Mouse (Mus musculus) heart, postnatal 25 days (tissue): ENCODE results near the gene Xpot. TPM values are rescaled to one million over a fixed set of nuclear protein-coding genes. Genes with fewer than 3 reads are reported as not detected.

Experiments used
- microRNA-seq: library from miRNA; unstranded; fragments of <30 nt; microRNA quantifications from one replicate; pipeline ENCODE4 v1.2.0, GENCODE M21; 2022
- total RNA-seq, 2 experiments: library from RNA; stranded (reverse); gene quantifications; 2 replicates each; pipeline ENCODE4 v1.2.3; 2021

Gene Xpot
- total RNA-seq, 2 experiments from 2014 or later = 24.3 to 24.7 TPM

Small RNAs within 50 kb of the gene (microRNA-seq; reads per million reads assigned to microRNA genes)
- gene Gm24330 = not detected

Other genes with a start within 250 kb of the Xpot start
- gene Rassf3, start 150.0 kb downstream of the Xpot start, total RNA-seq = 100 to 1,000 TPM; 146 to 157 TPM
- gene Tbk1, start 39.5 kb downstream of the Xpot start, total RNA-seq = 10 to 100 TPM; 16.7 to 20.4 TPM
- not detected for gene D930020B18Rik, start 15.3 kb upstream of the Xpot start, total RNA-seq
- 1 to 10 TPM; 1.4 to 1.5 TPM for gene BC048403, start 113.6 kb upstream of the Xpot start, total RNA-seq